Mouse (Mus musculus) Muller cell, postnatal 12 days (primary cell): ENCODE measurements at regions not wholly inside any gene's neighbourhood (a gene's known extent, or its start where the extent isn't known, plus 50 kb on each side); places are given as distances from the start of the nearest gene placed in this dataset.

Source experiments
- DNase-seq: peaks from one replicate; pipeline ENCODE4 v3.0.0-alpha.2; 2015; ENCODE audit errors: inconsistent ontology term

- no peak for DNase-seq
Measured at GRCm38 (mm10) chr6:67151515-67151914, 86.5 kb upstream of the Serbp1 start.

- DNase-seq, result no peak
Measured at GRCm38 (mm10) chr6:67149425-67149824, 88.6 kb upstream of the Serbp1 start.

- no peak for DNase-seq
Measured at GRCm38 (mm10) chr6:67146708-67147107, 91.3 kb upstream of the Serbp1 start.

GRCm38 (mm10) chr6:67145969-67146368 is 92.0 kb upstream of the Serbp1 start:
- DNase-seq, result no peak

- DNase-seq, result no peak
Measured at GRCm38 (mm10) chr6:67144946-67145716, 92.8 kb upstream of the Serbp1 start.

- peak; percentile 75 for DNase-seq
Measured at GRCm38 (mm10) chr6:67142179-67142578, 95.8 kb upstream of the Serbp1 start.

GRCm38 (mm10) chr6:67140645-67141250 is 97.2 kb upstream of the Serbp1 start:
- peak; percentile 33 for DNase-seq

GRCm38 (mm10) chr6:67139012-67139375 is 99.0 kb upstream of the Serbp1 start:
- DNase-seq, result no peak

GRCm38 (mm10) chr6:67138302-67139011 is 99.5 kb upstream of the Serbp1 start:
- DNase-seq, result peak; percentile 86

GRCm38 (mm10) chr6:67137482-67137881 is 100.2 kb upstream of the Gadd45a start:
- no peak for DNase-seq

- DNase-seq, result no peak
Measured at GRCm38 (mm10) chr6:67134915-67135314, 97.7 kb upstream of the Gadd45a start.

- DNase-seq, result no peak
Measured at GRCm38 (mm10) chr6:67130540-67131301, 93.5 kb upstream of the Gadd45a start.

GRCm38 (mm10) chr6:67129626-67130025 is 92.4 kb upstream of the Gadd45a start:
- no peak for DNase-seq

- DNase-seq, result no peak
Measured at GRCm38 (mm10) chr6:67128503-67129463, 91.5 kb upstream of the Gadd45a start.

GRCm38 (mm10) chr6:67127727-67128126 is 90.5 kb upstream of the Gadd45a start:
- no peak for DNase-seq

- peak; percentile 75 for DNase-seq
Measured at GRCm38 (mm10) chr6:67125715-67126312, 88.6 kb upstream of the Gadd45a start.

GRCm38 (mm10) chr6:67124089-67124488 is 86.8 kb upstream of the Gadd45a start:
- DNase-seq, result no peak

GRCm38 (mm10) chr6:67123071-67123470 is 85.8 kb upstream of the Gadd45a start:
- no peak for DNase-seq

- no peak for DNase-seq
Measured at GRCm38 (mm10) chr6:67116306-67116705, 79.0 kb upstream of the Gadd45a start.

GRCm38 (mm10) chr6:67115505-67116303 is 78.4 kb upstream of the Gadd45a start:
- DNase-seq, result peak; percentile 7
